Mouse (Mus musculus) ES-E14 (cell line): ENCODE measurements at regions not wholly inside any gene's neighbourhood (a gene's known extent, or its start where the extent isn't known, plus 50 kb on each side); places are given as distances from the start of the nearest gene placed in this dataset.

Source experiments
- DNase-seq: peaks from one replicate; pipeline ENCODE4 v3.0.0-alpha.2; 2013; ENCODE audit warnings: low read depth, low spot score
- H3K27ac ChIP-seq: 2 replicates; pipeline ENCODE4 v1.5.1; 2012; ENCODE audit warnings: low read depth, mild to moderate bottlenecking, low read length, moderate library complexity, mixed read lengths; ENCODE audit not compliant: poor library complexity, insufficient read depth, severe bottlenecking
- H3K36me3 ChIP-seq: 2 replicates; pipeline ENCODE4 v1.6.1; 2012; ENCODE audit warnings: mild to moderate bottlenecking, low read length, moderate library complexity, mixed read lengths; ENCODE audit not compliant: control insufficient read depth, poor library complexity, insufficient read depth, severe bottlenecking
- H3K4me1 ChIP-seq, 2 experiments: fragments of 150-350 bp in 1 of 2; sonication (generic) in 1 of 2; 2 replicates each; pipeline ENCODE4 v1.6.1; 2012; ENCODE audit warnings: low read length in 2 of 2, mild to moderate bottlenecking in 1 of 2, mixed read lengths in 1 of 2; ENCODE audit not compliant: control insufficient read depth in 2 of 2, insufficient read depth in 2 of 2, poor library complexity in 1 of 2
- H3K4me3 ChIP-seq, 2 experiments: fragments of 150-350 bp in 1 of 2; sonication (generic) in 1 of 2; 2 replicates each; pipeline ENCODE4 v1.5.1; 2012; ENCODE audit warnings: low read length in 2 of 2, low read depth in 1 of 2, mild to moderate bottlenecking in 1 of 2, mixed read lengths in 1 of 2; ENCODE audit not compliant: insufficient read depth in 1 of 2, poor library complexity in 1 of 2, severe bottlenecking in 1 of 2
- H3K9ac ChIP-seq: 2 replicates; pipeline ENCODE4 v1.6.1; 2012; ENCODE audit warnings: low read depth, mild to moderate bottlenecking, low read length, mixed read lengths; ENCODE audit not compliant: poor library complexity, insufficient read depth, severe bottlenecking
- H3K9me3 ChIP-seq: fragments of 150-350 bp; sonication (generic); 2 replicates; pipeline ENCODE4 v1.6.1; 2012; ENCODE audit warnings: low read depth, mild to moderate bottlenecking, low read length; ENCODE audit not compliant: control insufficient read depth, insufficient read depth
- CHD2 ChIP-seq: IDR thresholded peaks from 2 replicates; pipeline ENCODE4 v1.6.1; 2014; ENCODE audit warnings: mild to moderate bottlenecking, low read depth, low read length, inconsistent platforms
- HCFC1 ChIP-seq: IDR thresholded peaks from 2 replicates; pipeline ENCODE4 v1.6.1; 2012; ENCODE audit warnings: low read length, inconsistent platforms, borderline replicate concordance; ENCODE audit not compliant: insufficient read depth
- MAFK ChIP-seq: IDR thresholded peaks from 2 replicates; pipeline ENCODE4 v1.6.1; 2014; ENCODE audit warnings: mild to moderate bottlenecking, low read depth, low read length, inconsistent platforms; ENCODE audit not compliant: insufficient read depth
- ZC3H11A ChIP-seq: IDR thresholded peaks from 2 replicates; pipeline ENCODE4 v1.6.1; 2012; ENCODE audit warnings: low read depth, mild to moderate bottlenecking, inconsistent platforms, low read length, borderline replicate concordance
- ZNF384 ChIP-seq: IDR thresholded peaks from 2 replicates; pipeline ENCODE4 v1.6.1; 2012; ENCODE audit warnings: low read depth, low read length, inconsistent platforms
- in situ Hi-C, 2 experiments: fragments of 600-800 bp; cut with MboI; formaldehyde crosslinking; loops; one replicate each; pipeline ENCODE4 v1.15.1; 2025; ENCODE audit warnings: low sequenced_read_pairs in 2 of 2, inconsistent platforms in 1 of 2; ENCODE audit not compliant: unreplicated experiment in 2 of 2

GRCm38 (mm10) chr5:10320611-10321010 lies 74.3 kb upstream of the Gm5152 start:
- no peak for TF ChIP-seq ZC3H11A
- TF ChIP-seq HCFC1: no peak
- TF ChIP-seq ZNF384: no peak
- TF ChIP-seq CHD2: no peak
- no peak for TF ChIP-seq MAFK
- in situ Hi-C loops: no loop called here
- Histone ChIP-seq H3K27ac (no peak overlapping the region), H3K36me3 (no peaks in the 10 kb centered on the region), H3K4me3 (no peak overlapping the region), H3K9ac (no peak overlapping the region), H3K9me3 (no peaks in the 10 kb centered on the region), H3K4me1 (peaks cover 0 to 2% of the 10 kb centered on the region in 2 experiments; a peak in 1 of 4 replicates)
- DNase-seq: peak; percentile 17
